Mouse (Mus musculus): ENCODE measurements around the gene Rnf121.

The Rnf121 gene

GRCm38 (mm10) chr7:102065046-102065891 lies at the start of gene Rnf121, which contains the start of the genes Xndc1 and Xntrpc:
Gene Rnf121 (minus strand): TSS chr7:102065469.
Gene Xndc1 (plus strand): TSS chr7:102065511.
Gene Xntrpc (plus strand): TSS chr7:102065713.
- peak; percentile 83 to 85 for DNase-seq

GRCm38 (mm10) chr7:102113151-102113729 lies 48.0 kb upstream of the Rnf121 start:
- DNase-seq = no peak

GRCm38 (mm10) chr7:102109746-102110145 lies 44.5 kb upstream of the Rnf121 start:
- DNase-seq = no peak

GRCm38 (mm10) chr7:102109171-102109570 lies 43.9 kb upstream of the Rnf121 start, which contains the start of gene Art5:
Gene Art5 (minus strand): TSS chr7:102109489.
- DNase-seq = no peak

- no peak for DNase-seq
Observed at GRCm38 (mm10) chr7:102108206-102108605, 42.9 kb upstream of the Rnf121 start.

GRCm38 (mm10) chr7:102106700-102107141 lies 41.5 kb upstream of the Rnf121 start:
- DNase-seq = no peak

- no peak for DNase-seq
Observed at GRCm38 (mm10) chr7:102104126-102104525, 38.9 kb upstream of the Rnf121 start.

GRCm38 (mm10) chr7:102103555-102103954 lies 38.3 kb upstream of the Rnf121 start:
- DNase-seq = no peak

- no peak for DNase-seq
Observed at GRCm38 (mm10) chr7:102102696-102103095, 37.4 kb upstream of the Rnf121 start.

- no peak for DNase-seq
Observed at GRCm38 (mm10) chr7:102102241-102102640, 37.0 kb upstream of the Rnf121 start.

- no peak for DNase-seq
Observed at GRCm38 (mm10) chr7:102101487-102101886, 36.2 kb upstream of the Rnf121 start, which contains the start of gene Art1. Gene Art1 (plus strand): TSS chr7:102101743.

GRCm38 (mm10) chr7:102100868-102101267 lies 35.6 kb upstream of the Rnf121 start:
- DNase-seq = no peak

- DNase-seq = peak in 1 of 2 experiments; percentile 17
Observed at GRCm38 (mm10) chr7:102099760-102100661, 34.7 kb upstream of the Rnf121 start.

- no peak for DNase-seq
Observed at GRCm38 (mm10) chr7:102087336-102087735, 22.1 kb upstream of the Rnf121 start.

- no peak for DNase-seq
Observed at GRCm38 (mm10) chr7:102084041-102084696, 18.9 kb upstream of the Rnf121 start.

GRCm38 (mm10) chr7:102082816-102083215 lies 17.5 kb upstream of the Rnf121 start, which contains the start of gene Trpc2:
Gene Trpc2 (plus strand): TSS chr7:102083116.
- DNase-seq = no peak

- DNase-seq = no peak
Observed at GRCm38 (mm10) chr7:102081784-102082183, 16.5 kb upstream of the Rnf121 start.

GRCm38 (mm10) chr7:102080311-102080710 lies 15.0 kb upstream of the Rnf121 start:
- DNase-seq = no peak

- peak in 1 of 2 experiments; percentile 19 for DNase-seq
Observed at GRCm38 (mm10) chr7:102078517-102078916, 13.2 kb upstream of the Rnf121 start.

GRCm38 (mm10) chr7:102076714-102077296 lies 11.5 kb upstream of the Rnf121 start:
- peak in 1 of 2 experiments; percentile 38 for DNase-seq

- DNase-seq = no peak
Observed at GRCm38 (mm10) chr7:102066363-102066762, 1.1 kb upstream of the Rnf121 start.

GRCm38 (mm10) chr7:102064655-102065045 lies 619 bp downstream of the Rnf121 start:
- DNase-seq = no peak

All from spleen, adult 18-20 months (tissue).